Mouse (Mus musculus): Measurements from ENCODE around the gene Mettl6. TPM values are rescaled to one million over a fixed set of nuclear protein-coding genes. Genes with fewer than 3 reads are reported as not detected.

Gene Mettl6
- 40.2 TPM for polyA plus RNA-seq (2014; fragmentation: Illumina TruSeq; extraction: RNeasy Lipid Tissue Mini Kit (QIAGEN cat#74804); ENCODE audit: low replicate concordance)

GRCm38 (mm10) chr14:31494975-31495455 lies at the start of gene Mettl6:
Gene Mettl6, minus strand, starts transcription at chr14:31495040.

GRCm38 (mm10) chr14:31494349-31494974 lies 378 bp downstream of the Mettl6 start, which contains the start of gene Eaf1:
Gene Eaf1, plus strand, starts transcription at chr14:31494399.

GRCm38 (mm10) chr14:31435930-31436693 lies 58.7 kb downstream of the Mettl6 start, which contains the start of gene Sh3bp5:
Gene Sh3bp5, minus strand, starts transcription at chr14:31436078.

Other genes with a start within 250 kb of the Mettl6 start
- 6.1 TPM for gene Phf7, start 243.7 kb downstream of the Mettl6 start, polyA plus RNA-seq (2014; fragmentation: Illumina TruSeq; extraction: RNeasy Lipid Tissue Mini Kit (QIAGEN cat#74804); ENCODE audit: low replicate concordance)
- 1.7 TPM for gene Bap1, start 243.6 kb downstream of the Mettl6 start, polyA plus RNA-seq (2014; fragmentation: Illumina TruSeq; extraction: RNeasy Lipid Tissue Mini Kit (QIAGEN cat#74804); ENCODE audit: low replicate concordance)
- not detected for gene Dnah1, start 171.1 kb downstream of the Mettl6 start, polyA plus RNA-seq (2014; fragmentation: Illumina TruSeq; extraction: RNeasy Lipid Tissue Mini Kit (QIAGEN cat#74804); ENCODE audit: low replicate concordance)
- 114 TPM for gene Capn7, start 158.4 kb downstream of the Mettl6 start, polyA plus RNA-seq (2014; fragmentation: Illumina TruSeq; extraction: RNeasy Lipid Tissue Mini Kit (QIAGEN cat#74804); ENCODE audit: low replicate concordance)
- gene Sh3bp5, start 59.0 kb downstream of the Mettl6 start, polyA plus RNA-seq (2014; fragmentation: Illumina TruSeq; extraction: RNeasy Lipid Tissue Mini Kit (QIAGEN cat#74804); ENCODE audit: low replicate concordance) = 11.6 TPM
- 49.3 TPM for gene Eaf1, start 641 bp downstream of the Mettl6 start, polyA plus RNA-seq (2014; fragmentation: Illumina TruSeq; extraction: RNeasy Lipid Tissue Mini Kit (QIAGEN cat#74804); ENCODE audit: low replicate concordance)
- 0.19 TPM for gene Colq, start 96.3 kb upstream of the Mettl6 start, polyA plus RNA-seq (2014; fragmentation: Illumina TruSeq; extraction: RNeasy Lipid Tissue Mini Kit (QIAGEN cat#74804); ENCODE audit: low replicate concordance)
- not detected for gene Gm49387, start 145.8 kb upstream of the Mettl6 start, polyA plus RNA-seq (2014; fragmentation: Illumina TruSeq; extraction: RNeasy Lipid Tissue Mini Kit (QIAGEN cat#74804); ENCODE audit: low replicate concordance)
- gene Btd, start 146.0 kb upstream of the Mettl6 start, polyA plus RNA-seq (2014; fragmentation: Illumina TruSeq; extraction: RNeasy Lipid Tissue Mini Kit (QIAGEN cat#74804); ENCODE audit: low replicate concordance) = 2.8 TPM
- 7.3 TPM for gene Hacl1, start 146.2 kb upstream of the Mettl6 start, polyA plus RNA-seq (2014; fragmentation: Illumina TruSeq; extraction: RNeasy Lipid Tissue Mini Kit (QIAGEN cat#74804); ENCODE audit: low replicate concordance)